Mouse (Mus musculus) adrenal gland, postnatal 10 days (tissue): Measurements from ENCODE around the gene Mia2. TPM values are rescaled to one million over a fixed set of nuclear protein-coding genes. Genes with fewer than 3 reads are reported as not detected.
"Not testable (repeated sequence)": the region's sequence is repeated elsewhere in the genome, so short reads cannot be mapped to it uniquely, and the experiment has no call there.

ENCODE experiments used
- DNase-seq: peaks from one replicate; pipeline ENCODE4 v3.0.0; 2021; ENCODE audit warnings: mixed read lengths
- microRNA-seq: library from miRNA; unstranded; fragments of <30 nt; microRNA quantifications from one replicate; pipeline ENCODE4 v1.2.0, GENCODE M21; 2021
- total RNA-seq, 2 experiments: library from RNA; stranded (reverse); gene quantifications; 2 replicates each; pipeline ENCODE4 v1.2.3; 2021

Mia2 gene
- total RNA-seq, 2 experiments from 2014 or later = 86.8 to 88.6 TPM

GRCm38 (mm10) chr12:59238434-59238833 is 142.8 kb downstream of the Mia2 start:
- DNase-seq = no peak

GRCm38 (mm10) chr12:59241031-59241430 is 145.4 kb downstream of the Mia2 start:
- DNase-seq = not testable (repeated sequence)

Small RNA genes within 50 kb of the gene (microRNA-seq; reads per million reads assigned to microRNA genes)
- gene Gm27284 = not detected

Other genes with a start within 250 kb of the Mia2 start
- 10 to 100 TPM; 45.3 to 45.6 TPM for gene Sec23a, start 83.8 kb upstream of the Mia2 start, total RNA-seq
- gene Gemin2, start 82.4 kb upstream of the Mia2 start, total RNA-seq = 10 to 100 TPM; 11.1 to 13.5 TPM
- 10 to 100 TPM; 83.3 to 85.0 TPM for gene Trappc6b, start 34.3 kb upstream of the Mia2 start, total RNA-seq
- 10 to 100 TPM; 33.8 to 50.0 TPM for gene Pnn, start 28.9 kb upstream of the Mia2 start, total RNA-seq
- 10 to 100 TPM; 21.1 to 22.0 TPM for gene Fbxo33, start 123.9 kb downstream of the Mia2 start, total RNA-seq